Mouse (Mus musculus) liver, embryonic 14.5 days (tissue): ENCODE measurements around the gene Vmac. TPM values are rescaled to one million over a fixed set of nuclear protein-coding genes. Genes with fewer than 3 reads are reported as not detected.

Source experiments
- ATAC-seq: fragments of 200-750 bp; cut with Nextera tagmentation; 2 replicates; pipeline ENCODE4 v1.8.0; 2017; ENCODE audit warnings: moderate number of reproducible peaks, mild to moderate bottlenecking, moderate library complexity; ENCODE audit not compliant: insufficient read depth
- DNase-seq, 3 experiments: peaks; one replicate each; pipeline ENCODE4 v3.0.0-alpha.2; 2012 to 2013; ENCODE audit warnings: low read depth in 3 of 3, low spot score in 3 of 3
- H3K27ac ChIP-seq: fragments of 300-500 bp; sonication (generic); 2 replicates; pipeline ENCODE4 v1.5.1; 2014; ENCODE audit warnings: moderate library complexity, mild to moderate bottlenecking, control low read depth, inconsistent platforms
- H3K27me3 ChIP-seq: fragments of 300-500 bp; sonication (generic); 2 replicates; pipeline ENCODE4 v1.6.1; 2014; ENCODE audit warnings: mild to moderate bottlenecking, low read length, moderate library complexity; ENCODE audit not compliant: control insufficient read depth, insufficient read depth
- H3K36me3 ChIP-seq: fragments of 300-500 bp; sonication (generic); replicated peaks from 2 replicates; pipeline ENCODE4 v1.6.1; 2014; ENCODE audit warnings: low read depth; ENCODE audit not compliant: control insufficient read depth, insufficient read depth
- H3K4me1 ChIP-seq, 2 experiments: fragments of 200-500 bp in 1 of 2; fragments of 300-500 bp in 1 of 2; sonication (generic) in 1 of 2; replicated peaks; 2 replicates each; pipeline ENCODE4 v1.6.1; 2012 to 2014; ENCODE audit warnings: antibody characterized with exemption in 1 of 2, inconsistent platforms in 1 of 2, low read length in 1 of 2; ENCODE audit not compliant: control insufficient read depth in 2 of 2, insufficient read depth in 2 of 2
- H3K4me2 ChIP-seq: fragments of 300-500 bp; sonication (generic); 2 replicates; pipeline ENCODE4 v1.6.1; 2014; ENCODE audit warnings: low read depth, mild to moderate bottlenecking, control low read depth, moderate library complexity
- H3K4me3 ChIP-seq, 2 experiments: fragments of 200-500 bp in 1 of 2; fragments of 300-500 bp in 1 of 2; sonication (generic) in 1 of 2; 2 replicates each; pipeline ENCODE4 v1.5.1; 2012 to 2014; ENCODE audit warnings: low read depth in 2 of 2, low read length in 2 of 2, mild to moderate bottlenecking in 2 of 2, control low read depth in 1 of 2, inconsistent platforms in 1 of 2, moderate library complexity in 1 of 2; ENCODE audit not compliant: insufficient read depth in 1 of 2
- H3K9ac ChIP-seq: fragments of 300-500 bp; sonication (generic); replicated peaks from 2 replicates; pipeline ENCODE4 v1.6.1; 2014; ENCODE audit warnings: mild to moderate bottlenecking, control low read depth, moderate library complexity
- H3K9me3 ChIP-seq: fragments of 300-500 bp; sonication (generic); 2 replicates; pipeline ENCODE4 v1.6.1; 2016; ENCODE audit warnings: low read length, mixed read lengths; ENCODE audit not compliant: control insufficient read depth
- CTCF ChIP-seq: IDR thresholded peaks from 2 replicates; pipeline ENCODE4 v1.5.1; 2016; ENCODE audit warnings: antibody characterized with exemption, low read depth, control low read depth
- EP300 ChIP-seq: IDR thresholded peaks from 2 replicates; pipeline ENCODE4 v1.6.1; 2016; ENCODE audit warnings: antibody characterized with exemption, low read depth
- WGBS: fragments of 180-500 bp; shearing (Covaris S2); extraction: QIAGEN DNeasy Blood & Tissue Kit; methylation state at CpG from one replicate; pipeline ENCODE4 v1.1.7; 2014; ENCODE audit not compliant: insufficient replicate concordance; 5-methylcytosine and 5-hydroxymethylcytosine counted together
- polyA plus RNA-seq, 2 experiments: library from polyadenylated mRNA; depleted of rRNA in 1 of 2; stranded (reverse) in 1 of 2; unstranded in 1 of 2; fragments of >200 nt; fragmentation: Nextera tagmentation in 1 of 2; extraction: Ambion mirVana in 1 of 2; gene quantifications; 2 replicates each; pipeline versions ENCODE4 v1.2.1 to v1.2.3; 2012 to 2014

Vmac gene
- polyA plus RNA-seq, 2 experiments: 2.8 to 3.2 TPM

DNA sequence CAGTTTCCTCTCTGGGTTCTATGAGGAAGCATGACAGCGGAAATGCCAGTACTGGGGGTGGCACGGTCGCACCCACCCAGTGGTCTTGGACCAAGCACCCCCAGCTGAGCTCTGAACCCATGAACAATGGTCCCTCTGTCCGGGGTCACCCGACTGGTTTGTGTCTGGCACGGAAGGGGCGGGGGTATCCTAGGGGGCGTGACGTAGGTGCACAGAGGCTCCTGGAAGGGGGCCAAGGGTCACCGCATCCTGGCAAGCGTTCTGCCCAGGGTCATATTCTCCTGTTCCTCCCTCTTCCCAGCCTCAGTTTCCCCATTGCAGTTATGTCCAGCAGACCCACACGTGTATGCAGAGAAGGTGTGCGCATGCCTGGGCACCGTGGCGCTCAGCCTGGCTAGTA is 35.6 kb upstream of the Vmac start:
- H3K4me3 ChIP-seq: no peak overlapping the region
- H3K4me2 ChIP-seq: no peak overlapping the region
- H3K4me1 ChIP-seq: peaks cover 9 to 14% of the 10 kb centered on the region in 2 experiments
- 41% methylated on average over 15 of the region's 15 CpGs for WGBS
- DNase-seq (no peak), ATAC-seq (no peak)
- TF ChIP-seq CTCF (no peak), EP300 (no peak)
- no peak overlapping the region for H3K27ac ChIP-seq
- H3K36me3 ChIP-seq: no peaks in the 10 kb centered on the region
- peaks cover 66% of the 10 kb centered on the region for H3K27me3 ChIP-seq
- H3K9ac ChIP-seq: no peak overlapping the region
- no peaks in the 10 kb centered on the region for H3K9me3 ChIP-seq

DNA sequence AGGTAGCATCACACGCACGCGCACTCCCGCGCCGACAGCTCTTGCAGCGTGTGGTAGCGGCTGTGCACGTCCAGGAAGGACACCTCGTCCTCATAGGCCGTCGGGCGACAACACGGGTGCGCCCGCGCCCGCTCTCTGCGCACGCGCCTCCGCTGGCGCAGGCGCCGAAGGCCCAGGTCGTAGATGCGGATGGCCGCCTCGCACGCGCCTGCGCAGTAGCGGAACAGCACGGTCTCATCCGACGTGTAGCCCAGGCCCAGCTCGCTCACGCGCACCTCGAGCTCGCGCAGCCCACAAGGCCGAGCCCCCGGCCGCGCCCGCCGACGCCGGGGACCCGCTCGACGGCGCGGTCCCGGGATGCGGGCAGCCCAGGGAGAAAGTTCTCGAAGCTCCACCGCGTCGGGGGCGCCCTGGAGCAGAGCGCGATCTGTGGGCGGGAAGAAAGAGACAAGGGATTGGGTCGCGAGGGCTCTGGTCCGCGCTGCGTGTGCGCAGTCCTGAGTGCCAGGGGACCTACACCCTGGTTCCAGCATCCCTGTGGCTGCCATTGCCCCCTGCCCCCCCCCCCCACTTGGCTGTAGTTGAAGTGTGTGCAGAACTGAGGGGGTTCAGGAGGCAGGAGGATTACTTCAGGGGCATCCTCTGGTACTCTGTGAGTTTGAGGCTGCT is 33.7 kb upstream of the Vmac start:
- TF ChIP-seq EP300 (no peak), CTCF (no peak)
- peak; percentile 71 for ATAC-seq
- WGBS: 26% methylated on average over 71 of the region's 71 CpGs
- H3K9me3 ChIP-seq: no peaks in the 10 kb centered on the region
- H3K9ac ChIP-seq: no peak overlapping the region
- H3K36me3 ChIP-seq: no peaks in the 10 kb centered on the region
- H3K27ac ChIP-seq: no peak overlapping the region
- H3K27me3 ChIP-seq: peaks cover 58% of the 10 kb centered on the region
- DNase-seq: no peak
- no peak overlapping the region for H3K4me3 ChIP-seq
- peak overlapping the region; percentile 39 for H3K4me2 ChIP-seq
- no peaks in the 10 kb centered on the region for H3K4me1 ChIP-seq

DNA sequence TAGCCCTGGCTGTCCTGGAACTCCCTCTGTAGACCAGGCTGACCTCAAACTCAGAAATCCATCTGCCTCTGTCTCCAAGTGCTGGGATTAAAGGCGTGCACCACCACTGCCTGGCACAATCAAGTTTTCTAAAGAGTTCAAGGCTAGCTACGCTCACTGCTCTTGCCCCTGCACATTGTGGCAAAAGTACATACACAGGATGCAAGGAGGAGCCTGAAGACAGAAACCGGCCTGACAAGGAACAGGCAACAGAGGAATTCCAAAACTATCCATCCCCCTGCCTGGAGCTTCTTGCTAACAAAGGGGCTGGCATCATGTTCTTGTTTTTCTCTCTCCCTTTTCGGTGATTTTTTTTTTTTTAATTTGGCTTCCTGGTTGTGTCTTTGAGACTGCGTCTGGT is 26.4 kb upstream of the Vmac start:
- Histone ChIP-seq H3K4me3 (no peak overlapping the region), H3K4me1 (no peaks in the 10 kb centered on the region), H3K4me2 (no peak overlapping the region), H3K36me3 (no peaks in the 10 kb centered on the region), H3K9me3 (no peaks in the 10 kb centered on the region), H3K9ac (no peak overlapping the region), H3K27ac (no peak overlapping the region), H3K27me3 (no peaks in the 10 kb centered on the region)
- 44% methylated on average over 5 of the region's 5 CpGs for WGBS
- ATAC-seq (no peak), DNase-seq (no peak)
- no peak for TF ChIP-seq CTCF
- no peak for TF ChIP-seq EP300

DNA sequence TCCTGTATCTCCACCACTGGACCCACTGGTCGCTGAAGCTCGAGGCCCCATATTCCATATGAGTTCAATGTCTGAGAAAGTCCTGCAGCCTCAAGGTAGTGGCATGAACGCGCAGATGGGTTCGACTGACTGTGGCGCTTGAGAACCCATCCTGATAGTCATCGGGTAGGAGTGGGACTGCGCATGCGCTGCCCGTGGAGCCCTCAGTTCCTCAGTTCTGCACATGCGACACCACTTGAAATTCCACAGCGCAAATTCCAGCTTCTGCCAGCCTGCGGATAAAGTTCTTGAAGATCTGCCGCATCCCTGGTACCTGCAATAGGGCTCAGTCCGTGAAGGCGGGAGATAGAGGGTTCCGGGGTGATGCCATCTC is 23.0 kb upstream of the Vmac start:
- Histone ChIP-seq H3K27me3 (no peaks in the 10 kb centered on the region), H3K4me1 (no peaks in the 10 kb centered on the region), H3K4me3 (no peak overlapping the region), H3K36me3 (no peaks in the 10 kb centered on the region), H3K9me3 (no peaks in the 10 kb centered on the region), H3K27ac (no peak overlapping the region), H3K4me2 (no peak overlapping the region), H3K9ac (no peak overlapping the region)
- WGBS: 69% methylated on average over 17 of the region's 17 CpGs
- TF ChIP-seq CTCF (no peak), EP300 (no peak)
- ATAC-seq (no peak), DNase-seq (no peak)

DNA sequence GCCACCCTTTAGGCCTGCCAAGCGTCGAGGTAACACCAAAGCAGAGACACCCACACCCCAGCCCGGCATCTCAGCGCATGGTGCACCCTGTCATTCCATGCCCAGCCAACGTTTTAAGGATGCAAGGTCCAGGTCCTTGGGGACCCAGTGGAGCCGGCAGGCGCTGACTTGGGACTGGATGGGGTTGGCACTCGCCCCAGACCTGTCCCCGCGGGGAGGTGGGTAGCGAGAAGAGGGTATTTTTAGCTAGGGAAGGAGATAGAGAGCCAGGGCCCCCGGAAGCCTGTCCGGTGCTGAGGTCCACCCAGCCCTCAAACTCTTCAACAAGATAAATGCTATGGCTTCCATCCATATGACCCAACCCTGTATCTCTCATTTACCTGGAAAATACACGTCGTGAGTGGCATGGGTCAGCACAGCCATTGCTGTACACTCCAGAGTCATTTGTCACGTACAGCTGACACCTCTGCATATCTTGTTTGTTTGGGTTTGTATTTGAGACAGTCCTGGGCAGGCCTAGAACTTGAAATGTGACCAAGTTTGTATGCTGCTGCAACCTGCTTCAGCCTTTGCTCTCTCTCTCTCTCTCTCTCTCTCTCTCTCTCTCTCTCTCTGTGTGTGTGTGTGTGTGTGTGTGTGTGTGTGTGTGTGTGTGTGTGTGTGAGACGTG is 22.4 kb upstream of the Vmac start:
- no peak for ATAC-seq
- Histone ChIP-seq H3K27ac (no peak overlapping the region), H3K9ac (no peak overlapping the region), H3K9me3 (no peaks in the 10 kb centered on the region), H3K4me1 (no peaks in the 10 kb centered on the region), H3K27me3 (no peaks in the 10 kb centered on the region), H3K4me2 (no peak overlapping the region), H3K4me3 (no peak overlapping the region), H3K36me3 (no peaks in the 10 kb centered on the region)
- WGBS: 66% methylated on average over 17 of the region's 17 CpGs
- no peak for DNase-seq
- TF ChIP-seq CTCF: no peak
- TF ChIP-seq EP300: no peak
